Mouse (Mus musculus): ENCODE measurements at regions not wholly inside any gene's neighbourhood (a gene's known extent, or its start where the extent isn't known, plus 50 kb on each side); places are given as distances from the start of the nearest gene placed in this dataset.
"Not testable (repeated sequence)": the region's sequence is repeated elsewhere in the genome, so short reads cannot be mapped to it uniquely, and the experiment has no call there.

GRCm38 (mm10) chr13:69129056-69129620 lies 129.8 kb upstream of the Adcy2 start:
- no peak for DNase-seq

GRCm38 (mm10) chr13:69127522-69127921 lies 128.2 kb upstream of the Adcy2 start:
- no peak for DNase-seq

- not testable (repeated sequence) for DNase-seq
Observed at GRCm38 (mm10) chr13:69118743-69119142, 119.4 kb upstream of the Adcy2 start.

- no peak for DNase-seq
Observed at GRCm38 (mm10) chr13:69109168-69109567, 109.8 kb upstream of the Adcy2 start.

- DNase-seq = peak; percentile 12
Observed at GRCm38 (mm10) chr13:69086613-69087012, 87.3 kb upstream of the Adcy2 start.

- no peak for DNase-seq
Observed at GRCm38 (mm10) chr13:69070336-69070735, 71.0 kb upstream of the Adcy2 start.

GRCm38 (mm10) chr13:69069817-69070216 lies 70.5 kb upstream of the Adcy2 start:
- no peak for DNase-seq

GRCm38 (mm10) chr13:69066636-69067035 lies 67.3 kb upstream of the Adcy2 start:
- no peak for DNase-seq

GRCm38 (mm10) chr13:69065285-69065684 lies 65.9 kb upstream of the Adcy2 start:
- DNase-seq = no peak

GRCm38 (mm10) chr13:69062692-69063233 lies 63.4 kb upstream of the Adcy2 start:
- no peak for DNase-seq

- DNase-seq = no peak
Observed at GRCm38 (mm10) chr13:69061436-69061835, 62.1 kb upstream of the Adcy2 start.

Data from liver (tissue).